Mouse (Mus musculus): ENCODE results near the gene P4htm. TPM values are rescaled to one million over a fixed set of nuclear protein-coding genes. Genes with fewer than 3 reads are reported as not detected.
"Not testable (repeated sequence)": the region's sequence is repeated elsewhere in the genome, so short reads cannot be mapped to it uniquely, and the experiment has no call there.

P4htm gene
- 10 to 100 TPM; 13.4 to 16.2 TPM for total RNA-seq (2021)
- long read RNA-seq, experiment 1, transcript P4htm-201 (9 exons, 1,841 nt) = major isoform, 11 of 20 reads
- long read RNA-seq, experiment 1, partial matches to known transcripts = 4 of 20 reads
- long read RNA-seq, experiment 1, other reads (novel, unspliced or antisense) = 5 of 20 reads
- long read RNA-seq, experiment 2, transcript P4htm-201 (9 exons, 1,841 nt) = major isoform, 18 of 44 reads
- long read RNA-seq, experiment 2, partial matches to known transcripts = 10 of 44 reads
- long read RNA-seq, experiment 2, other reads (novel, unspliced or antisense) = 15 of 44 reads

GRCm38 (mm10) chr9:108596998-108597764 lies at the start of gene P4htm:
Gene P4htm, minus strand, starts transcription at chr9:108597667.
- peak in 1 of 2 experiments; percentile 32 for DNase-seq (ENCODE audit: low spot score in 2 of 2)

GRCm38 (mm10) chr9:108639825-108640224 lies 42.4 kb upstream of the P4htm start:
- no peak for DNase-seq (ENCODE audit: low spot score in 2 of 2)

- DNase-seq (ENCODE audit: low spot score in 2 of 2) = no peak
Observed at GRCm38 (mm10) chr9:108635415-108635814, 37.9 kb upstream of the P4htm start.

GRCm38 (mm10) chr9:108633846-108634245 lies 36.4 kb upstream of the P4htm start:
- no peak for DNase-seq (ENCODE audit: low spot score in 2 of 2)

GRCm38 (mm10) chr9:108632375-108632774 lies 34.9 kb upstream of the P4htm start:
- DNase-seq (ENCODE audit: low spot score in 2 of 2) = no peak

- DNase-seq (ENCODE audit: low spot score in 2 of 2) = no peak
Observed at GRCm38 (mm10) chr9:108631631-108632256, 34.3 kb upstream of the P4htm start.

GRCm38 (mm10) chr9:108630683-108631082 lies 33.2 kb upstream of the P4htm start:
- DNase-seq (ENCODE audit: low spot score in 2 of 2) = no peak

GRCm38 (mm10) chr9:108628141-108628540 lies 30.7 kb upstream of the P4htm start:
- DNase-seq (ENCODE audit: low spot score in 2 of 2) = no peak

- no peak for DNase-seq (ENCODE audit: low spot score in 2 of 2)
Observed at GRCm38 (mm10) chr9:108626498-108626897, 29.0 kb upstream of the P4htm start.

GRCm38 (mm10) chr9:108617301-108617700 lies 19.8 kb upstream of the P4htm start:
- DNase-seq (ENCODE audit: low spot score in 2 of 2) = no peak

GRCm38 (mm10) chr9:108611488-108611887 lies 14.0 kb upstream of the P4htm start:
- DNase-seq (ENCODE audit: low spot score in 2 of 2) = no peak

GRCm38 (mm10) chr9:108608889-108609288 lies 11.4 kb upstream of the P4htm start:
- DNase-seq (ENCODE audit: low spot score in 2 of 2) = no peak

GRCm38 (mm10) chr9:108607929-108608328 lies 10.5 kb upstream of the P4htm start:
- DNase-seq (ENCODE audit: low spot score in 2 of 2) = not testable (repeated sequence)

GRCm38 (mm10) chr9:108601986-108602385 lies 4.5 kb upstream of the P4htm start:
- no peak for DNase-seq (ENCODE audit: low spot score in 2 of 2)

- no peak for DNase-seq (ENCODE audit: low spot score in 2 of 2)
Observed at GRCm38 (mm10) chr9:108600011-108600410, 2.5 kb upstream of the P4htm start.

- no peak for DNase-seq (ENCODE audit: low spot score in 2 of 2)
Observed at GRCm38 (mm10) chr9:108599021-108599566, 1.6 kb upstream of the P4htm start.

GRCm38 (mm10) chr9:108594354-108594753 lies 3.1 kb downstream of the P4htm start:
- DNase-seq (ENCODE audit: low spot score in 2 of 2) = no peak

GRCm38 (mm10) chr9:108591462-108591861 lies 6.0 kb downstream of the P4htm start:
- DNase-seq (ENCODE audit: low spot score in 2 of 2) = no peak

GRCm38 (mm10) chr9:108589229-108589628 lies 8.2 kb downstream of the P4htm start:
- DNase-seq (ENCODE audit: low spot score in 2 of 2) = no peak

GRCm38 (mm10) chr9:108587571-108588180 lies 9.8 kb downstream of the P4htm start:
- peak in 1 of 2 experiments; percentile 36 for DNase-seq (ENCODE audit: low spot score in 2 of 2)

GRCm38 (mm10) chr9:108579344-108579690 lies 18.1 kb downstream of the P4htm start:
- DNase-seq (ENCODE audit: low spot score in 2 of 2) = no peak
